Mouse (Mus musculus) C2C12 (cell line): ENCODE results near the gene Zfp341.

ENCODE experiments used
- CTCF ChIP-seq: IDR thresholded peaks from one replicate; pipeline ENCODE4 v1.5.1; 2011; ENCODE audit not compliant: control insufficient read depth, insufficient read depth, insufficient read length
- MYOG ChIP-seq: IDR thresholded peaks from one replicate; pipeline ENCODE4 v1.6.1; 2011; ENCODE audit not compliant: control insufficient read depth, insufficient read length; ENCODE audit errors: extremely low read depth

- no peak for TF ChIP-seq CTCF
- no peak for TF ChIP-seq MYOG
These were observed 2.6 kb downstream of the Zfp341 start for GRCm38 (mm10) chr2:154615674-154616073.
